Comparison of ENCODE assay signal across 8 mouse cellular contexts in genomic region chr7:81345447-81346170, GRCm38 (mm10). TPM values are rescaled to one million over a fixed set of nuclear protein-coding genes. Genes with fewer than 3 reads are reported as not detected.
DNase-seq lines count a peak whose midpoint lies in the region; ATAC-seq and TF ChIP-seq lines count a peak whose summit lies in the region.

No protein-coding gene starts in this region.

- peak overlapping the region; percentile 61 for H3K4me2 ChIP-seq in heart, embryonic 11.5 days
- peak overlapping the region; percentile 37 for H3K4me2 ChIP-seq in hindbrain, embryonic 11.5 days (replicated peaks; ENCODE audit: low read depth, low read length)

- no peaks in the 10 kb centered on the region for H3K9me3 ChIP-seq in heart, embryonic 11.5 days (replicated peaks; ENCODE audit: control insufficient read depth, low read length)
- H3K9me3 ChIP-seq in MEL (replicated peaks; ENCODE audit: insufficient read depth, low read length), result no peaks in the 10 kb centered on the region
- no peaks in the 10 kb centered on the region for H3K9me3 ChIP-seq in hindbrain, embryonic 11.5 days (ENCODE audit: control insufficient read depth, low read length)

- no peak overlapping the region for H3K27ac ChIP-seq in heart, embryonic 11.5 days (ENCODE audit: low read depth, low read length)
- peak overlapping the region; percentile 71 for H3K27ac ChIP-seq in MEL (ENCODE audit: control insufficient read depth, low read depth, low read length)
- no peak overlapping the region for H3K27ac ChIP-seq in hindbrain, embryonic 11.5 days (ENCODE audit: low read depth, low read length)

- H3K79me2 ChIP-seq in MEL (ENCODE audit: control insufficient read depth, insufficient read depth, low read length, poor library complexity), result peaks cover 32% of the 10 kb centered on the region

- TF ChIP-seq EP300 in MEL (IDR thresholded peaks at IDR 0.05; ENCODE audit: low read depth in 1 of 2, low read length in 2 of 2), result no peak

- no peak for TF ChIP-seq RAD21 in MEL (IDR thresholded peaks at IDR 0.05; ENCODE audit: low read depth, low read length)

- no peaks in the 10 kb centered on the region for H3K27me3 ChIP-seq in heart, embryonic 11.5 days (ENCODE audit: control insufficient read depth, insufficient read depth, low read length)
- peaks cover 0 to 2% of the 10 kb centered on the region in 2 experiments; a peak in 2 of 4 replicates for H3K27me3 ChIP-seq in MEL (ENCODE audit: control insufficient read depth in 1 of 2, insufficient read depth in 2 of 2, low read length in 2 of 2)
- no peaks in the 10 kb centered on the region for H3K27me3 ChIP-seq in hindbrain, embryonic 11.5 days (ENCODE audit: control insufficient read depth, insufficient read depth, low read length)

- peak overlapping the region; percentile 81 for H3K4me3 ChIP-seq in heart, embryonic 11.5 days (ENCODE audit: low read depth, low read length)
- peak overlapping the region; percentile 52 to 71 for H3K4me3 ChIP-seq in MEL (ENCODE audit: control insufficient read depth in 1 of 2, insufficient read depth in 1 of 2, low read depth in 2 of 2, low read length in 2 of 2)
- H3K4me3 ChIP-seq in hindbrain, embryonic 11.5 days (ENCODE audit: low read depth, low read length), result peak overlapping the region; percentile 99

- DNase-seq in heart, postnatal 25 days (ENCODE audit: low spot score), result no peak
- DNase-seq in MEL (ENCODE audit: low read depth, low spot score), result no peak
- DNase-seq in hindbrain, embryonic 11.5 days (ENCODE audit: low spot score), result no peak
- DNase-seq in adrenal gland, adult 18-20 months (ENCODE audit: low spot score in 2 of 2), result no peak
- DNase-seq in embryo, embryonic 11 days, result no peak
- no peak for DNase-seq in gastrocnemius, postnatal 10 days

- WGBS in heart, embryonic 11.5 days (ENCODE audit: insufficient replicate concordance), result 60% methylated on average over 15 of the region's 15 CpGs
- 64% methylated on average over 15 of the region's 15 CpGs for WGBS in hindbrain, embryonic 11.5 days

- TF ChIP-seq POLR2A in MEL (IDR thresholded peaks at IDR 0.05; ENCODE audit: control insufficient read depth in 1 of 2, insufficient read depth in 1 of 2, low read depth in 1 of 2, low read length in 2 of 2, poor library complexity in 1 of 2), result no peak; a peak in 1 of 4 replicates

- H3K4me1 ChIP-seq in heart, embryonic 11.5 days (ENCODE audit: control insufficient read depth, insufficient read depth, low read length), result peaks cover 17% of the 10 kb centered on the region
- H3K4me1 ChIP-seq in MEL (ENCODE audit: control insufficient read depth in 1 of 2, insufficient read depth in 2 of 2, low read length in 2 of 2), result peaks cover 1 to 8% of the 10 kb centered on the region in 2 experiments; a peak in 3 of 4 replicates
- H3K4me1 ChIP-seq in hindbrain, embryonic 11.5 days (replicated peaks; ENCODE audit: control insufficient read depth, insufficient read depth, low read length), result peaks cover 12% of the 10 kb centered on the region

- intact Hi-C loops in heart, postnatal 25 days (cut with DNase I), result loop anchor here (5.0 to 10.0 kb wide), 5 partner anchors 177 to 481 kb away; partner anchors contain the start of genes Fsd2, Zfp592 and Zscan2

- H3K9ac ChIP-seq in heart, embryonic 11.5 days (ENCODE audit: low read depth, low read length), result peak overlapping the region; percentile 64
- peak overlapping the region; percentile 82 for H3K9ac ChIP-seq in MEL (ENCODE audit: control insufficient read depth, low read depth, low read length, poor library complexity, severe bottlenecking)
- peak overlapping the region; percentile 53; the same call in 1 of the 2 replicates for H3K9ac ChIP-seq in hindbrain, embryonic 11.5 days (ENCODE audit: low read depth, low read length)

- no peak; the same call in 1 of the 2 replicates for ATAC-seq in heart, embryonic 11.5 days (replicated peaks; ENCODE audit: insufficient number of reproducible peaks, low FRiP score, low TSS enrichment)
- no peak for ATAC-seq in hindbrain, embryonic 11.5 days (ENCODE audit: low FRiP score)
- ATAC-seq in megakaryocyte progenitor cell, adult 5-6 weeks (replicated peaks; ENCODE audit: poor library complexity), result peak; percentile 9; the same call in 1 of the 2 replicates

- TF ChIP-seq CTCF in MEL (IDR thresholded peaks at IDR 0.05 in 2 of 3, conservative IDR thresholded peaks at IDR 0.05 in 1 of 3; ENCODE audit: control insufficient read depth in 1 of 3, insufficient read depth in 1 of 3, low read depth in 2 of 3, low read length in 3 of 3, poor library complexity in 1 of 3, severe bottlenecking in 1 of 3), result no peak

- peaks cover 25% of the 10 kb centered on the region for H3K36me3 ChIP-seq in heart, embryonic 11.5 days (ENCODE audit: control insufficient read depth, insufficient read depth, low read length)
- H3K36me3 ChIP-seq in MEL (ENCODE audit: control insufficient read depth in 1 of 2, insufficient read depth in 2 of 2, low read length in 2 of 2), result peaks cover 11 to 16% of the 10 kb centered on the region in 2 experiments
- 0 out of 2 replicates have a peak, but pooled peaks cover 3% of the 10 kb centered on the region for H3K36me3 ChIP-seq in hindbrain, embryonic 11.5 days (ENCODE audit: control insufficient read depth, insufficient read depth, low read length)

TF ChIP-seq in MEL, 35 proteins besides CTCF, POLR2A, EP300 and RAD21:
- TF ChIP-seq ZMIZ1 (IDR thresholded peaks at IDR 0.05; ENCODE audit: low read depth, low read length) (peak; percentile 58; the same call in 1 of the 2 replicates), ELF1 (IDR thresholded peaks at IDR 0.05; ENCODE audit: low read depth, low read length) (no peak)

RNA-seq across cellular contexts. Expression of gene Rps17, which starts 0.6 kb away (rescaled TPM):
- polyA plus RNA-seq in heart, embryonic 11.5 days (2014; fragmentation: Nextera tagmentation; extraction: Ambion mirVana), result 1,053 and 1,144 TPM in 2 replicates
- 100 to 1,000 TPM; 798 to 858 TPM for total RNA-seq in heart, postnatal 25 days (2021)
- 3,976 and 4,252 TPM in 2 replicates for total RNA-seq in MEL (2012; rRNA removed)
- over 10,000 TPM in 1 of 2 experiments, 1,000 to 10,000 TPM in 1; 2,738 to 10,538 TPM for polyA plus RNA-seq in MEL (2012; ENCODE audit: insufficient read depth in 1 of 2, insufficient read length in 2 of 2, low read depth in 1 of 2, low replicate concordance in 2 of 2, missing spikeins in 1 of 2)
- 1,086 and 1,110 TPM in 2 replicates for polyA plus RNA-seq in hindbrain, embryonic 11.5 days (2014; fragmentation: Nextera tagmentation; extraction: Ambion mirVana)
- 3,688 and 3,886 TPM in 2 replicates for total RNA-seq in megakaryocyte progenitor cell, adult 5-6 weeks (2015)
- total RNA-seq in megakaryocyte progenitor cell, adult 5-6 weeks (2017), result 3,921 and 4,474 TPM in 2 replicates
- 1,000 to 10,000 TPM; 1,108 to 1,124 TPM for total RNA-seq in adrenal gland, adult 18-20 months (2021)
- 1,000 to 10,000 TPM; 1,068 to 1,095 TPM for total RNA-seq in gastrocnemius, postnatal 10 days (2021)
